ENCODE assay signal across 11 mouse cellular contexts in genomic region chr15:51643772-51644311, GRCm38 (mm10).
DNase-seq lines count a peak whose midpoint lies in the region.
"Had no signal": no experiment of that assay in that cellular context is flagged by ENCODE, and none has a peak within 500 bp of the region (broad histone marks: within the 10 kb centered on the region; RNA-seq: fewer than 3 reads in every experiment).

No protein-coding gene starts in this region.

- peak; percentile 56 to 70 for DNase-seq in cerebellum, postnatal 10 days
- DNase-seq in cerebellum, postnatal 4 days (ENCODE audit: low spot score in 2 of 2) = no peak
- DNase-seq in right cerebral cortex, adult 2 months (ENCODE audit: low spot score in 2 of 2) = peak; percentile 20 to 49
- no peak for DNase-seq in right cerebral cortex, postnatal 4 days
- DNase-seq in layer of hippocampus, adult 18-20 months (ENCODE audit: low spot score in 2 of 2) = peak; percentile 42 to 79
- DNase-seq in ovary, adult 18-20 months (ENCODE audit: low spot score) = no peak
- DNase-seq in spleen, postnatal 14 days (ENCODE audit: low spot score in 2 of 2) = no peak
- DNase-seq in urinary bladder, adult 2 months (ENCODE audit: low spot score) = no peak
- DNase-seq: adrenal gland, postnatal 10 days; B cell, adult 2 months; thymus, postnatal 4 days had no signal

Comparison
In these comparisons a context has a peak if more than half of its experiments do, and no peak if none do; other contexts are left out.
1. DNase-seq: peak in cerebellum, postnatal 10 days (2 of 2), right cerebral cortex, adult 2 months (2 of 2) and layer of hippocampus, adult 18-20 months (2 of 2); none in cerebellum, postnatal 4 days (0 of 2), right cerebral cortex, postnatal 4 days (single experiment), ovary, adult 18-20 months (single experiment), spleen, postnatal 14 days (0 of 2) and urinary bladder, adult 2 months (single experiment).